Mouse (Mus musculus): ENCODE results near the gene Prpf18.
"Not testable (repeated sequence)": the region's sequence is repeated elsewhere in the genome, so short reads cannot be mapped to it uniquely, and the experiment has no call there.

Gene Prpf18

GRCm38 (mm10) chr2:4651500-4652285 lies at the start of gene Prpf18:
Gene Prpf18, minus strand, starts transcription at chr2:4652113.
- peak; percentile 96 for DNase-seq (ENCODE audit: low read depth, low spot score)

GRCm38 (mm10) chr2:4679886-4680285 lies 28.0 kb upstream of the Prpf18 start:
- no peak for DNase-seq (ENCODE audit: low read depth, low spot score)

GRCm38 (mm10) chr2:4671636-4672035 lies 19.7 kb upstream of the Prpf18 start:
- DNase-seq (ENCODE audit: low read depth, low spot score), result no peak

- DNase-seq (ENCODE audit: low read depth, low spot score), result no peak
These were observed 17.8 kb upstream of the Prpf18 start for GRCm38 (mm10) chr2:4669701-4670100.

GRCm38 (mm10) chr2:4668626-4669025 lies 16.7 kb upstream of the Prpf18 start:
- DNase-seq (ENCODE audit: low read depth, low spot score), result no peak

GRCm38 (mm10) chr2:4660677-4661076 lies 8.8 kb upstream of the Prpf18 start:
- DNase-seq (ENCODE audit: low read depth, low spot score), result no peak

GRCm38 (mm10) chr2:4649646-4650045 lies 2.3 kb downstream of the Prpf18 start:
- DNase-seq (ENCODE audit: low read depth, low spot score), result no peak

GRCm38 (mm10) chr2:4648094-4648493 lies 3.8 kb downstream of the Prpf18 start:
- DNase-seq (ENCODE audit: low read depth, low spot score), result no peak

- no peak for DNase-seq (ENCODE audit: low read depth, low spot score)
These were observed 6.8 kb downstream of the Prpf18 start for GRCm38 (mm10) chr2:4645066-4645465.

- no peak for DNase-seq (ENCODE audit: low read depth, low spot score)
These were observed 13.7 kb downstream of the Prpf18 start for GRCm38 (mm10) chr2:4638189-4638588.

GRCm38 (mm10) chr2:4636656-4637055 lies 15.3 kb downstream of the Prpf18 start:
- DNase-seq (ENCODE audit: low read depth, low spot score), result no peak

GRCm38 (mm10) chr2:4635804-4636203 lies 16.1 kb downstream of the Prpf18 start:
- no peak for DNase-seq (ENCODE audit: low read depth, low spot score)

GRCm38 (mm10) chr2:4630197-4630835 lies 21.6 kb downstream of the Prpf18 start:
- no peak for DNase-seq (ENCODE audit: low read depth, low spot score)

GRCm38 (mm10) chr2:4629470-4629869 lies 22.4 kb downstream of the Prpf18 start:
- DNase-seq (ENCODE audit: low read depth, low spot score), result no peak

- DNase-seq (ENCODE audit: low read depth, low spot score), result no peak
These were observed 23.0 kb downstream of the Prpf18 start for GRCm38 (mm10) chr2:4628920-4629319.

GRCm38 (mm10) chr2:4626911-4627310 lies 25.0 kb downstream of the Prpf18 start:
- DNase-seq (ENCODE audit: low read depth, low spot score), result no peak

- no peak for DNase-seq (ENCODE audit: low read depth, low spot score)
These were observed 30.4 kb downstream of the Prpf18 start for GRCm38 (mm10) chr2:4621471-4621985.

GRCm38 (mm10) chr2:4620640-4621401 lies 31.1 kb downstream of the Prpf18 start:
- peak; percentile 57 for DNase-seq (ENCODE audit: low read depth, low spot score)

- DNase-seq (ENCODE audit: low read depth, low spot score), result peak; percentile 46
These were observed 31.9 kb downstream of the Prpf18 start for GRCm38 (mm10) chr2:4619893-4620593.

- DNase-seq (ENCODE audit: low read depth, low spot score), result not testable (repeated sequence)
These were observed 32.8 kb downstream of the Prpf18 start for GRCm38 (mm10) chr2:4619126-4619525.

- no peak for DNase-seq (ENCODE audit: low read depth, low spot score)
These were observed 34.9 kb downstream of the Prpf18 start for GRCm38 (mm10) chr2:4616995-4617394.

Data from forelimb bud, embryonic 11.5 days (tissue).